Mouse (Mus musculus) erythroblast, embryonic 14.5 days (primary cell): ENCODE results near the gene Tcf23. TPM values are rescaled to one million over a fixed set of nuclear protein-coding genes. Genes with fewer than 3 reads are reported as not detected.

Experiments used
- H3K27me3 ChIP-seq: 2 replicates; pipeline ENCODE4 v1.6.1; 2012; ENCODE audit warnings: inconsistent platforms; ENCODE audit not compliant: control insufficient read depth
- H3K36me3 ChIP-seq: 2 replicates; pipeline ENCODE4 v1.6.1; 2012; ENCODE audit warnings: mild to moderate bottlenecking, inconsistent platforms; ENCODE audit not compliant: control insufficient read depth
- H3K4me1 ChIP-seq: 2 replicates; pipeline ENCODE4 v1.6.1; 2012; ENCODE audit warnings: inconsistent platforms; ENCODE audit not compliant: control insufficient read depth
- H3K4me3 ChIP-seq: replicated peaks from 2 replicates; pipeline ENCODE3; 2012; ENCODE audit warnings: moderate library complexity, mild to moderate bottlenecking, inconsistent platforms
- H3K9me3 ChIP-seq: 2 replicates; pipeline ENCODE4 v1.6.1; 2012; ENCODE audit warnings: low read length, inconsistent platforms, mixed read lengths; ENCODE audit not compliant: control insufficient read depth
- GATA1 ChIP-seq: IDR thresholded peaks from 2 replicates; pipeline ENCODE4 v1.6.1; 2012; ENCODE audit warnings: low read length, inconsistent platforms, mixed read lengths
- TAL1 ChIP-seq: IDR thresholded peaks from 3 replicates; pipeline ENCODE4 v1.6.1; 2012; ENCODE audit warnings: low read length, inconsistent platforms, mixed read lengths
- polyA plus RNA-seq: library from polyadenylated mRNA; stranded (reverse); fragments of >175 nt; gene quantifications from 2 replicates; pipeline ENCODE4 v1.2.3, GENCODE M21; 2012

Gene Tcf23
- polyA plus RNA-seq, 1 experiment = not detected

GRCm38 (mm10) chr5:30955751-30956150, 12.7 kb upstream of the Tcf23 start:
- Histone ChIP-seq H3K4me3 (no peak overlapping the region), H3K36me3 (peaks cover 71% of the 10 kb centered on the region), H3K27me3 (no peaks in the 10 kb centered on the region), H3K4me1 (peaks cover 31% of the 10 kb centered on the region), H3K9me3 (peaks cover 6% of the 10 kb centered on the region; the same call in 1 of the 2 replicates)
- TF ChIP-seq GATA1 (no peak), TAL1 (no peak)

- peaks cover 6% of the 10 kb centered on the region; the same call in 1 of the 2 replicates for H3K9me3 ChIP-seq
- peaks cover 39% of the 10 kb centered on the region for H3K4me1 ChIP-seq
- H3K36me3 ChIP-seq = peaks cover 58% of the 10 kb centered on the region
- H3K4me3 ChIP-seq = no peak overlapping the region
- TF ChIP-seq GATA1 (no peak), TAL1 (no peak)
- peaks cover 4% of the 10 kb centered on the region for H3K27me3 ChIP-seq
These were observed 10.6 kb upstream of the Tcf23 start for GRCm38 (mm10) chr5:30957891-30958290.

- peaks cover 9% of the 10 kb centered on the region; the same call in 1 of the 2 replicates for H3K9me3 ChIP-seq
- H3K36me3 ChIP-seq = peaks cover 43% of the 10 kb centered on the region
- no peak for TF ChIP-seq TAL1
- no peak for TF ChIP-seq GATA1
- H3K4me1 ChIP-seq = peaks cover 39% of the 10 kb centered on the region
- H3K27me3 ChIP-seq = peaks cover 9% of the 10 kb centered on the region
- peak overlapping the region; percentile 87 for H3K4me3 ChIP-seq
These were observed 9.1 kb upstream of the Tcf23 start for GRCm38 (mm10) chr5:30959198-30959854.

DNA sequence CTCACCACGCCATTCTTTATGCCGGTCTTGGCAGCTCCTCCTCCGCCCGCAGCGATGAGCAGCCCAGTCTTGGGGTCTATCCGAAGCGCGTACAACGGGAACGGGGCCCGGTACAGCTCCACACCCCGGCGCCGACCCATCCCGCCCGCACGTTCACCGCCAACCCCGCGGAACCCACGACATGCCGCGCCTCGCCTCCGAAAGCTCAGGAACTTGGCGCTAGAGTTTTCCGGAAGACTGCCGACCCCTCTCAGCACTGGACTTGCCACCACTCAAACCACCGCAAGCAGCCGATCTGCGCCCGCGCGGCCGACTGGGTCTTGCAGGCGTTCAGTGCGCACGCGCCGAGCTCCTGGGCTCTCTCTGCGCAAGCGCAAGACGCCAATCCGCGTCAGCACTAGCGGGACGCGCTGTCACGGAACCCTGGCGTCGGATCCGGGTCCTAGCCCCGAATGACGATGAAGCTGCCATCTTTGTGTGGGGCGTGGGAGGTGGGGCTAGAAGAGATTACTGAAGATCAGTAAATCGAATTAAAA, 8.4 kb upstream of the Tcf23 start, which contains the start of gene Preb:
Gene Preb (minus strand): TSS at position 396 of the 536 bp plus-strand sequence.
- Histone ChIP-seq H3K4me1 (peaks cover 39% of the 10 kb centered on the region), H3K4me3 (peak within 1 kb of the TSS; percentile 87), H3K36me3 (peaks cover 36% of the 10 kb centered on the region), H3K27me3 (peaks cover 9% of the 10 kb centered on the region), H3K9me3 (peaks cover 9% of the 10 kb centered on the region; the same call in 1 of the 2 replicates)
- no peak for TF ChIP-seq GATA1
- TF ChIP-seq TAL1 = no peak

DNA sequence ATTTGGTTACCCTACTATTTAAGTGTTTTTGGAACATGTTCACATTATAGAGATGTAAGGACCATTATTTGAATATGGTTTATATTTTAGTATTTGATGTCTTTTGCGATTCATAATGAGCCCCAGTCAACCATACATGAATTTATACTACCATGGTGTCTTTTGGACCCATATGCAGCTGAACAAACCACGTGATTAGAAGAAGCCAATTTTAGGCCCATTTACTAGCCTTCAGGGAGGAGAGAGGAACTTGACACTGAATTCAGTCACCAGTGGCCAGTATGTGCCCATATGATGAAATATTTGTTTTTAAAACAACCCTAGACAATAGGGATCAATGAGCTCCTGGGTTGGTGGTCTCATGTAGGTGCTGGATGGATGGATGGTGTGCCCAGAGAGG, 7.6 kb upstream of the Tcf23 start:
- Histone ChIP-seq H3K27me3 (peaks cover 9% of the 10 kb centered on the region), H3K4me3 (peak overlapping the region; percentile 87), H3K9me3 (peaks cover 9% of the 10 kb centered on the region; the same call in 1 of the 2 replicates), H3K4me1 (peaks cover 39% of the 10 kb centered on the region), H3K36me3 (peaks cover 28% of the 10 kb centered on the region)
- no peak for TF ChIP-seq TAL1
- TF ChIP-seq GATA1 = no peak

DNA sequence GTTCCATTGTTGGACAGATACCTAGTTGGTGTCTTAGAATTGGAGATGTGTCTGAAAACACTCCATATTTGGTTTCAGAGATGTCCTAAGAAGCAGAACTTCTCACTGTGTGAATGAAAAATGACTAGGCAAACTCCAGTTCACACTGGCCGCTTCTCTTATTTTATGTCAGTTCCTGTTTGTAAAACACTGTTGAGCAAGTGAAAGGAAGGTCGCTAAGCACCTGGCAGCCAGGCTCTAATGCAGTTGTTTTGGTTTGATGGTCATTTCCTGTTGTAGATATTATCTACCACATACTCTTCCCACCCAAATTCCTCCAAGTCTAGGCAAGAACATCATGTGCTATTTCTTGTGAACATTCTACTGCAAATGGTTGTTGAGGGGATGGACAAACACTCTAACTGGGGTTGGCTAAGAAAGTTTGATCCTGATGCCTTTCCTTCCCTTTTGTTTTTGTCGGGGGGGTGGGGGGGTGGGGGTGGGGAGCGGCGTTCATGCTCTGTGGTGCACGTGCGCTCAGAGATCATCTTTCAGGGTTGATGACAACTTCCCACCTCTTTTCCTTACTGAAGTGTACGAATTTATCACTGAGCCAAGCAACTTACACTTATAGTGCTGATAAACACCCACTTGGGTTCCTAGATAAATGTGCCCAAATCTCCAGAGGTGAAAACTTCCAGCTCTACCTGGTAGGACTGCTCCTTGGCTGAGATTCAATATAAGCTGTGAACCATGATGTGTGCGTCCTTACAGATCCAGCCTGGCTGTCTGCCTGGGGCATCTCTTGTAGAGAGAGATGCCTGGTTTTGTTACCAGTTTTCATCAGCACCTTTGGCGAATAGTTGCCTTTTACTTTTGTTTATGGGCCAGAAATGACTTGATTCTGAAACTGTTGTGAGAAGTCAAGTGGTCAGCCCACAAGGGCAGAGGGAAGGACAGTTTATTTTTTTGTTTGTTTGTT, 6.6 kb upstream of the Tcf23 start:
- Histone ChIP-seq H3K4me1 (peaks cover 39% of the 10 kb centered on the region), H3K36me3 (peaks cover 22% of the 10 kb centered on the region), H3K27me3 (peaks cover 9% of the 10 kb centered on the region), H3K4me3 (no peak overlapping the region), H3K9me3 (peaks cover 9% of the 10 kb centered on the region; the same call in 1 of the 2 replicates)
- TF ChIP-seq GATA1 = no peak
- TF ChIP-seq TAL1 = no peak

DNA sequence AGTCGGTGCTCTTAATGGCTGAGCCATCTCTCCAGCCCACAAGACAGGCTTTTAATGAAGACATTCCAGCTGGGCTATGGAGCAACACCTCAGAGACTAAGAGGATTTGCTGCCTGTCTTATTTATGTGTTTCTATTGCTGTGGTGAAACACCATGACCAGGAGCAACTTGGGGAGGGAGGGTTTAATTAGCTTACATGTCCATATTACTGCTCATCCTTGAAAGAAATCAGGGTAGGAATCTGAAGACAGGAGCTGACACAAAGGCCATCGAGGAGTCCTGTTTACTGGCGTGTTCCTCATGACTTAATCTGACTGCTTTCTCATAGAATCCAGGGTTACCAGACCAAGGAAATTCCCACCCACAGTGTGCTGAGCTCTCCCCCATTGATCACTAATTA, 4.5 kb upstream of the Tcf23 start:
- H3K4me3 ChIP-seq = no peak overlapping the region
- H3K9me3 ChIP-seq = 0 out of 2 replicates have a peak, but pooled peaks cover 3% of the 10 kb centered on the region
- H3K27me3 ChIP-seq = peaks cover 9% of the 10 kb centered on the region
- TF ChIP-seq GATA1 (no peak), TAL1 (no peak)
- peaks cover 3% of the 10 kb centered on the region for H3K36me3 ChIP-seq
- H3K4me1 ChIP-seq = peaks cover 27% of the 10 kb centered on the region

GRCm38 (mm10) chr5:30966189-30966588, 2.3 kb upstream of the Tcf23 start:
- Histone ChIP-seq H3K27me3 (peaks cover 7% of the 10 kb centered on the region), H3K36me3 (no peaks in the 10 kb centered on the region), H3K4me3 (no peak overlapping the region), H3K9me3 (0 out of 2 replicates have a peak, but pooled peaks cover 3% of the 10 kb centered on the region), H3K4me1 (peaks cover 21% of the 10 kb centered on the region)
- TF ChIP-seq TAL1 = no peak
- no peak for TF ChIP-seq GATA1

DNA sequence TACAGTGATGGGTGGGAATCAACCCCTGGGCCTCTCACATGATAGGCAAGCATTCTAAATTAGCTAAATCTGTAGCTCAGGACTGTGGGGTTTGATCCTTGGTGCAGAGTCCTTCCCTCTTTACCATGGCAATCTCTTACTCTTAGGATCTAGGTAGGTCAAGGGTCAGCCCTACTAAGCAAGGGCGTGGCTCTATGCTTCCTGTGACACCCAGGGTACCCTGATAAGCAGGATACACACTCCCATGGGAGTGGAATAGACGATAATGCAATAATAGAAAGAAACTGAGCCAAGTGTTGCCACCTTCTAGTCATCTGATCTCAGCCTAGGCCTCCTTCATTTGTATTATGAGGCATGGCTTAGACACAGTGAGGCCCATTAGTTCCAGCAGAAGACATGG, 978 bp downstream of the Tcf23 start:
- H3K4me3 ChIP-seq = no peak overlapping the region
- H3K4me1 ChIP-seq = peaks cover 15% of the 10 kb centered on the region
- H3K9me3 ChIP-seq = no peaks in the 10 kb centered on the region
- TF ChIP-seq TAL1 = no peak
- H3K27me3 ChIP-seq = no peaks in the 10 kb centered on the region
- H3K36me3 ChIP-seq = no peaks in the 10 kb centered on the region
